Mouse (Mus musculus) urinary bladder, postnatal 36 days (tissue): ENCODE results near the gene Fyttd1.
"Not testable (repeated sequence)": the region's sequence is repeated elsewhere in the genome, so short reads cannot be mapped to it uniquely, and the experiment has no call there.

ENCODE experiments used
- DNase-seq, 2 experiments: peaks; one replicate each; pipeline ENCODE4 v3.0.0; 2022; ENCODE audit warnings: low spot score in 2 of 2, mixed read lengths in 1 of 2

The Fyttd1 gene

GRCm38 (mm10) chr16:32877343-32878156, at the start of gene Fyttd1, which contains the start of gene Rubcn:
Gene Fyttd1, plus strand, starts transcription at chr16:32877500.
Gene Rubcn, minus strand, starts transcription at chr16:32877766.
- DNase-seq = peak; percentile 91 to 94

- DNase-seq = no peak
Observed at GRCm38 (mm10) chr16:32829104-32829503, 48.2 kb upstream of the Fyttd1 start.

GRCm38 (mm10) chr16:32831501-32831900, 45.8 kb upstream of the Fyttd1 start:
- DNase-seq = no peak

- no peak for DNase-seq
Observed at GRCm38 (mm10) chr16:32847103-32847502, 30.2 kb upstream of the Fyttd1 start.

GRCm38 (mm10) chr16:32849042-32849830, 28.1 kb upstream of the Fyttd1 start:
- DNase-seq = no peak

GRCm38 (mm10) chr16:32853492-32854049, 23.7 kb upstream of the Fyttd1 start:
- DNase-seq = no peak

- no peak for DNase-seq
Observed at GRCm38 (mm10) chr16:32854050-32854571, 23.2 kb upstream of the Fyttd1 start.

- no peak for DNase-seq
Observed at GRCm38 (mm10) chr16:32856751-32857150, 20.5 kb upstream of the Fyttd1 start.

- no peak for DNase-seq
Observed at GRCm38 (mm10) chr16:32858356-32858755, 18.9 kb upstream of the Fyttd1 start.

GRCm38 (mm10) chr16:32858771-32859636, 18.3 kb upstream of the Fyttd1 start:
- DNase-seq = peak; percentile 58 to 61

GRCm38 (mm10) chr16:32861813-32862385, 15.4 kb upstream of the Fyttd1 start:
- no peak for DNase-seq

GRCm38 (mm10) chr16:32865401-32865800, 11.9 kb upstream of the Fyttd1 start:
- no peak for DNase-seq

GRCm38 (mm10) chr16:32866713-32867112, 10.6 kb upstream of the Fyttd1 start:
- no peak for DNase-seq

- peak; percentile 84 to 91 for DNase-seq
Observed at GRCm38 (mm10) chr16:32867919-32868552, 9.3 kb upstream of the Fyttd1 start.

GRCm38 (mm10) chr16:32870231-32870630, 7.1 kb upstream of the Fyttd1 start:
- no peak for DNase-seq

GRCm38 (mm10) chr16:32873366-32873765, 3.9 kb upstream of the Fyttd1 start:
- DNase-seq = no peak

GRCm38 (mm10) chr16:32875281-32875680, 2.0 kb upstream of the Fyttd1 start:
- not testable (repeated sequence) for DNase-seq

GRCm38 (mm10) chr16:32875847-32876246, 1.5 kb upstream of the Fyttd1 start:
- DNase-seq = no peak

- DNase-seq = no peak
Observed at GRCm38 (mm10) chr16:32876831-32877230, 469 bp upstream of the Fyttd1 start.

- no peak for DNase-seq
Observed at GRCm38 (mm10) chr16:32878157-32878598, 878 bp downstream of the Fyttd1 start.
